Mouse (Mus musculus) embryonic facial prominence, embryonic 12.5 days (tissue): ENCODE results near the gene Mrps21. TPM values are rescaled to one million over a fixed set of nuclear protein-coding genes. Genes with fewer than 3 reads are reported as not detected.

Experiments
- ATAC-seq: fragments of 200-750 bp; cut with Nextera tagmentation; 2 replicates; pipeline ENCODE4 v1.8.0; 2017; ENCODE audit not compliant: insufficient number of reproducible peaks, insufficient read depth, low FRiP score, low TSS enrichment
- H3K27ac ChIP-seq: fragments of 300-500 bp; sonication (generic); 2 replicates; pipeline ENCODE4 v1.5.1; 2016; ENCODE audit warnings: mild to moderate bottlenecking
- H3K27me3 ChIP-seq: fragments of 300-500 bp; sonication (generic); 2 replicates; pipeline ENCODE4 v1.6.1; 2016; ENCODE audit warnings: mild to moderate bottlenecking, moderate library complexity
- H3K36me3 ChIP-seq: fragments of 300-500 bp; sonication (generic); 2 replicates; pipeline ENCODE4 v1.6.1; 2016; ENCODE audit warnings: mild to moderate bottlenecking
- H3K4me1 ChIP-seq: fragments of 300-500 bp; sonication (generic); 2 replicates; pipeline ENCODE4 v1.6.1; 2016
- H3K4me2 ChIP-seq: fragments of 300-500 bp; sonication (generic); replicated peaks from 2 replicates; pipeline ENCODE4 v1.6.1; 2016; ENCODE audit warnings: mild to moderate bottlenecking, moderate library complexity
- H3K4me3 ChIP-seq: fragments of 300-500 bp; sonication (generic); 2 replicates; pipeline ENCODE4 v1.5.1; 2016; ENCODE audit warnings: mild to moderate bottlenecking
- H3K9ac ChIP-seq: fragments of 300-500 bp; sonication (generic); 2 replicates; pipeline ENCODE4 v1.6.1; 2016; ENCODE audit warnings: mild to moderate bottlenecking, moderate library complexity
- H3K9me3 ChIP-seq: fragments of 300-500 bp; sonication (generic); 2 replicates; pipeline ENCODE4 v1.6.1; 2016; ENCODE audit warnings: mild to moderate bottlenecking, moderate library complexity
- WGBS: fragments of 180-500 bp; shearing (Covaris S2); methylation state at CpG from one replicate; pipeline ENCODE4 v1.1.7; 2016; 5-methylcytosine and 5-hydroxymethylcytosine counted together
- polyA plus RNA-seq: library from polyadenylated mRNA; unstranded; fragments of >200 nt; fragmentation: Nextera tagmentation; extraction: Ambion mirVana; gene quantifications from 2 replicates; pipeline ENCODE4 v1.2.1, GENCODE M21; 2016

Gene Mrps21
- polyA plus RNA-seq, 1 experiment from 2014 or later = 332 TPM

DNA sequence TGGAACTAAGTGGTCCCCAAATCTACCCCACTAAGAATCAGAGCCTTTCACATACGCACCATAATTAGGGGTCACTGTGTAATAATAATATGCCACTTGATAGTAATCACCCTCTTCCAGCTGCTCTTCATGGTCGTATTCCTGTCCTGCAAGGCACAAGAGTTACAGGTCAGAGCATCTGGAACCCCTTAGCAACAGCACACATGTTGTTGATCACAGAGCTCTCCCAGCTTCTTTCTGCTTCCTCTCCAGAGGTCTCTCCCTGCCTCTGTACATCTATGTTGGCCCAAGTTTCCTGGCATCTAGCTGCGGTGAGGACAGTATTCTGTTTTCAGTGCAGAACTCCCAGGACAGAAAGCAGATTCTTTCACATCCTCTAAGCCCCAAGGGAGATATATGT is 18.3 kb upstream of the Mrps21 start:
- Histone ChIP-seq H3K9me3 (no peaks in the 10 kb centered on the region), H3K4me1 (peaks cover 16% of the 10 kb centered on the region), H3K9ac (no peak overlapping the region), H3K27me3 (no peaks in the 10 kb centered on the region), H3K4me2 (no peak overlapping the region), H3K4me3 (no peak overlapping the region), H3K27ac (no peak overlapping the region), H3K36me3 (peaks cover 6% of the 10 kb centered on the region; the same call in 1 of the 2 replicates)
- no peak for ATAC-seq
- 27% methylated on average over 3 of the region's 3 CpGs for WGBS

DNA sequence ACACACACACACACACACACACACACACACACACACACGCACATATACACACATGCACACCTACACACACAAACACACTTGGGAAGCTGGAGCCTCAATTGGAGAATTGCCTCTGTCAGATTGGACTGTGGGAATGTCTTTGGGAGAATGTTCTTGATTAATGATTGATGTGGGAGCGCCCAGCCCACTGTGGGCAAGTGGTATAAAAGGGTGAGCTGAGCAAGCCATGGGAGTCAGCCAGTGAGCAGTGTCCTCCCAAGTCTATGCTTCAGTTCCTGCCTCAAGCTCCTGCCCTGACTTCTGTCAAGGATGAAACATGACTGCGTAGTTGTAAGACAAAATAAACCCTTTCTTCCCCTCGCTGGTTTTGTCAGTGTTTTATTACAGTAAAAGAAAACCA is 16.3 kb upstream of the Mrps21 start:
- no peak overlapping the region for H3K4me3 ChIP-seq
- H3K27me3 ChIP-seq = no peaks in the 10 kb centered on the region
- WGBS = 86% methylated on average over 4 of the region's 4 CpGs
- H3K4me1 ChIP-seq = peaks cover 16% of the 10 kb centered on the region
- H3K9me3 ChIP-seq = no peaks in the 10 kb centered on the region
- no peak overlapping the region for H3K9ac ChIP-seq
- H3K4me2 ChIP-seq = no peak overlapping the region
- H3K36me3 ChIP-seq = peaks cover 6% of the 10 kb centered on the region; the same call in 1 of the 2 replicates
- no peak for ATAC-seq
- no peak overlapping the region for H3K27ac ChIP-seq

DNA sequence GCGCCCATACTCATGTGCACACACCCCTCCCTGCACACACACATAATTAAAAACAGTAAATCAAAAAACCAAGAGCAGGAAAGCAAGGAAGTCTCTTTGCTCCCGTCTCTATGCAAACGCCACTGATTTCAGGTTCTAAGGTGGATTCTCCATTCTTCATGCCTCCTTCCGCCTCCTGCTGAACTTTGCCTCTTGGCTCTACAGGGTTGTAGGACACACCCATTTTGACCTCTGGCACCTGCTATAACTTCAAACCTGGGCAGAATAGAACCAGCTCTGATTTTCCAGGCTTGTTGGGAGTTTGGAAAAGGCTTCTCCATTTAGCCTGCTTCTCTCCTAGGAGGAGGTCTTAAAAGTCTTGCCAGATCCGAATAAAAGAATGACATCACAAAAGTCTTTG is 13.1 kb upstream of the Mrps21 start:
- no peak overlapping the region for H3K4me2 ChIP-seq
- H3K36me3 ChIP-seq = peaks cover 6% of the 10 kb centered on the region; the same call in 1 of the 2 replicates
- no peak for ATAC-seq
- WGBS = 67% methylated on average over 5 of the region's 5 CpGs
- H3K27me3 ChIP-seq = no peaks in the 10 kb centered on the region
- peaks cover 13% of the 10 kb centered on the region; the same call in 1 of the 2 replicates for H3K4me1 ChIP-seq
- H3K9me3 ChIP-seq = no peaks in the 10 kb centered on the region
- H3K4me3 ChIP-seq = no peak overlapping the region
- H3K9ac ChIP-seq = no peak overlapping the region
- no peak overlapping the region for H3K27ac ChIP-seq

GRCm38 (mm10) chr3:95882816-95883425 is 11.6 kb upstream of the Mrps21 start:
- H3K9me3 ChIP-seq = no peaks in the 10 kb centered on the region
- ATAC-seq = peak; percentile 37; the same call in 1 of the 2 replicates
- 2% methylated on average over 24 of the region's 24 CpGs for WGBS
- H3K4me3 ChIP-seq = peak overlapping the region; percentile 44
- H3K27me3 ChIP-seq = no peaks in the 10 kb centered on the region
- peak overlapping the region; percentile 24 for H3K9ac ChIP-seq
- H3K27ac ChIP-seq = no peak overlapping the region
- H3K36me3 ChIP-seq = peaks cover 6% of the 10 kb centered on the region; the same call in 1 of the 2 replicates
- H3K4me1 ChIP-seq = peaks cover 13% of the 10 kb centered on the region; the same call in 1 of the 2 replicates
- peak overlapping the region; percentile 99 for H3K4me2 ChIP-seq

DNA sequence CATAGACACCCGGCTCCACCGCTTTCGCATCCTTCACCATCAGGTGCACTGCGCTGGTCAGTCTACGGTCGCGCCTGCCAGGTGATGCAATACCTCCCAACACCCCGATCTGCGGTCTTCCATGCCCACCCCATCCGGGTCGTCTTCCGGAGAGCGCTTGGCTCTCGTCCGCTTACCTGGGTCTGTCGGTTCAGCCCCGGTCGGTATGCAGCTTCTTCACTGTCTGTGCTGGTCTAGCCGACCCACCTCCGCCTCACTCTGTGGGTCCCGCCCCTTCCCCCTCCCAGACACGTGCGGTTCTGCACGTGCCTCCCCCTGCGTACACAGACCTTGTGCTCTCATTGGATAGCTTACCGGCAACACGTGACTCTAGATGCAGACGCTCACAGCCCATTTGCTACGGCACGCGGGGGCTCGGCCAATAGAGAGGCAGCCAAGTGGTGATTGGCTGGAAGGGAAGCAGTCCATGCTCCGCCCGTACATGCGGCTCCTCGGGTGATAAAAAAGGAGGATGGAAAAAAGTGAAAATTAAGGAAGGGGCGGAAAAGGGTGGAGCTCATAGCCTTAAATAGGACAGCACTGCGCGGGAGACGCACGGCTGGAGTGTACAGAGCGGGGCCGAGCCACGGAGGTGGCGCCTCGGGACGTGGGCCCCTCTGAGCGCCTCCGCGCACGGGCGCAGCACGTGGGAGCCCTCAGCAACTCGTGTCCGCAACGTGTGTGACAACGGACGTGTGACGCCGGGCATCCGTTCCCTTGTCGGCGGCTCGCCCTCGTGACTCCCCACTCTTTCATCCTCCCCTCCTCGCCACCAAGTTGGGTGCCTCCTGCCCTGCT is 10.9 kb upstream of the Mrps21 start, which contains the start of gene Ciart:
Gene Ciart (minus strand): TSS at position 273 of the 837 bp plus-strand sequence.
- Histone ChIP-seq H3K36me3 (0 out of 2 replicates have a peak, but pooled peaks cover under 1% of the 10 kb centered on the region), H3K9ac (peak within 1 kb of the TSS; percentile 30), H3K4me2 (peak within 1 kb of the TSS; percentile 99), H3K27ac (no peak within 1 kb of the TSS; the same call in 1 of the 2 replicates), H3K4me3 (peak within 1 kb of the TSS; percentile 44), H3K27me3 (no peaks in the 10 kb centered on the region), H3K4me1 (peaks cover 13% of the 10 kb centered on the region; the same call in 1 of the 2 replicates), H3K9me3 (no peaks in the 10 kb centered on the region)
- WGBS = under 1% methylated on average over 66 of the region's 66 CpGs
- ATAC-seq = peak; percentile 98

DNA sequence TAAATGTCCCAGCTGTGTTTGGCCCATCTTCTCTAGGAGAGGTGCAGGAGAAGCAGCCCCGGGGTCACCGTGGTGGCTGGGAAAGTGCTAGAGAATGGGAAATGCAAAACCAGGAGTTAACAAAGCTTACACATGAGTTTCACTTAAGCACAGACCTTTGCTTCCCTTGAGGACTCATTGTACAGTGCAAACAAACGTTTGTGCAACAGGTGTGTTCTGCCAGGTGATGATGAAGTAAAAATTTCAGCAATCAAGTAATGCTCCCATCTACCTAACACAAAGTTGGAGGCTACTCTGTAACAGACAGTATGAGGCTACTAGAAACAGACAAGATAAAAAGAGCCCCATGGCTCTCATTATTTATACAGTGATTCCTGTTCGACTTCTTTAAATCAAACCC is 7.7 kb upstream of the Mrps21 start:
- WGBS = 85% methylated on average over 4 of the region's 4 CpGs
- H3K4me2 ChIP-seq = no peak overlapping the region
- H3K27me3 ChIP-seq = no peaks in the 10 kb centered on the region

DNA sequence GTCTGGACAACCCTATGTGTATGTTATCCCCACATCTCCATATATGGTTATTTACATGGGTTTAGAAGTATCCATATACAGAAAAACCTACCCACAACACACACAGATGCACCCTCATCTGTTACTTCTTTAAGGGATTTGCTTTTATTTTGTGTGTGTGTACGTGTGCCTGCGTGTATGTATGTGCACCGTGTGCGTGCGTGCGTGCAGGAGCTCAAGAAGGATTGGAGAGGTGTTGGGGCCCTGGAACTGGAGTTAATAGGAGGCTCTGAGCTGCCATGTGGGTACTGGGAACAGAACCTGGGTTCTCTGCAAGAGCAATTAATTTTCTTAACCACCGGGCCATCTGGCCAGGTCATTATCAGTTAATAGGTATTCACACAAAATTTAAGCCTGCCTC is 729 bp upstream of the Mrps21 start:
- ATAC-seq = no peak
- peaks cover 16% of the 10 kb centered on the region for H3K4me1 ChIP-seq
- H3K27me3 ChIP-seq = no peaks in the 10 kb centered on the region
- H3K4me3 ChIP-seq = peak overlapping the region; percentile 73
- H3K4me2 ChIP-seq = peak overlapping the region; percentile 75
- H3K27ac ChIP-seq = no peak overlapping the region
- WGBS = 83% methylated on average over 7 of the region's 7 CpGs
- H3K9me3 ChIP-seq = no peaks in the 10 kb centered on the region
- H3K36me3 ChIP-seq = peaks cover 27% of the 10 kb centered on the region
- peak overlapping the region; percentile 78 for H3K9ac ChIP-seq

More for the DNA sequence above, 7.7 kb upstream of the Mrps21 start:
- H3K27ac ChIP-seq = no peak overlapping the region
- peaks cover 13% of the 10 kb centered on the region; the same call in 1 of the 2 replicates for H3K4me1 ChIP-seq
- H3K9me3 ChIP-seq = no peaks in the 10 kb centered on the region
- H3K4me3 ChIP-seq = no peak overlapping the region
- ATAC-seq = no peak
- no peak overlapping the region for H3K9ac ChIP-seq
- no peaks in the 10 kb centered on the region for H3K36me3 ChIP-seq

DNA sequence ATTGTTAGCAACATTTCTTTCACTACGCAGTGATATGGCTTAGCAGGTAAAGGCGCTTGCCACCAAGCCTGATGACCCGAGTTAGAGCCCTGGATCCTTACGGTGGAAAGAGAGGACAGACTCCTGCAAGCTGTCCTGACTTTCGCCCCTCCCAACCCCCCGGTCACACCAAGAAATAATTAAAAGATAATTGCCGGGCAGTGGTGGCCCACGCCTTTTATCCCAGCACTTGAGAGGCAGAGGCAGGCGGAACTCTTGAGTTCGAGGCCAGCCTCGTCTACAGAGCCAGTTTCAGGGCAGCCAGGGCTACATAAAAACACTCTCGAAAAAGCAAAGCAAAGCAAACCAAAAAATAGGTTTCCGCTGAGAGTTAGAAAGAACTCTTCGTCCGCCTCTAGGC is 343 bp downstream of the Mrps21 start:
- Histone ChIP-seq H3K4me2 (peak overlapping the region; percentile 75), H3K27ac (peak overlapping the region; percentile 82), H3K4me1 (peaks cover 16% of the 10 kb centered on the region), H3K9ac (peak overlapping the region; percentile 78), H3K27me3 (no peaks in the 10 kb centered on the region), H3K4me3 (peak overlapping the region; percentile 73), H3K36me3 (peaks cover 34% of the 10 kb centered on the region), H3K9me3 (no peaks in the 10 kb centered on the region)
- no peak for ATAC-seq
- 8% methylated on average over 15 of the region's 15 CpGs for WGBS

- peaks cover 46% of the 10 kb centered on the region for H3K36me3 ChIP-seq
- WGBS = 90% methylated on average over 2 of the region's 2 CpGs
These were observed 3.9 kb downstream of the Mrps21 start for GRCm38 (mm10) chr3:95867408-95867807.

GRCm38 (mm10) chr3:95866071-95866470 is 5.2 kb downstream of the Mrps21 start:
- no peak overlapping the region for H3K9ac ChIP-seq
- ATAC-seq = no peak
- no peak overlapping the region for H3K27ac ChIP-seq
- H3K36me3 ChIP-seq = peaks cover 46% of the 10 kb centered on the region
- no peaks in the 10 kb centered on the region for H3K9me3 ChIP-seq
- H3K27me3 ChIP-seq = no peaks in the 10 kb centered on the region
- H3K4me1 ChIP-seq = peaks cover 9% of the 10 kb centered on the region; the same call in 1 of the 2 replicates
- H3K4me2 ChIP-seq = no peak overlapping the region
- WGBS = 90% methylated on average over 5 of the region's 5 CpGs
- no peak overlapping the region for H3K4me3 ChIP-seq

More at GRCm38 (mm10) chr3:95867408-95867807, 3.9 kb downstream of the Mrps21 start:
- no peaks in the 10 kb centered on the region for H3K27me3 ChIP-seq
- ATAC-seq = no peak
- H3K27ac ChIP-seq = no peak overlapping the region
- H3K9me3 ChIP-seq = no peaks in the 10 kb centered on the region
- no peak overlapping the region for H3K4me2 ChIP-seq
- no peak overlapping the region for H3K4me3 ChIP-seq
- peaks cover 15% of the 10 kb centered on the region for H3K4me1 ChIP-seq
- H3K9ac ChIP-seq = no peak overlapping the region

DNA sequence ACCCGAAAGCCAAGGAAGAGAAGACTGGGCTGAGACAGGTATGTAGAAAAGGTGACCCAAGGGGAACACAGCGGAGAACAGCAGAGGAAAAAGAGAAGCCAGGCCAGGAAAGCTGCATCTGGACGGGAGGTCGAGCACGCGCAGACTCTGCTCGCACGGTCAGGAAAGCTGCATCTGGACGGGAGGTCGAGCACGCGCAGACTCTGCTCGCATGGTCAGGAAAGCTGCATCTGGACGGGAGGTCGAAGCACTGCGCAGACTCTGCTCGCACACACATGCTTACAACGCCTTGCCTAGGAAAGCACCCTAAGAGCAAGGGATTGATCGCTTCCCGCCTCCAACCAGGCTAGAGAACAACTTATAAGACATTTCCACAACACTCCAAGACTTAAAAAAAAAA is 5.7 kb downstream of the Mrps21 start:
- Histone ChIP-seq H3K4me1 (peaks cover 6% of the 10 kb centered on the region; the same call in 1 of the 2 replicates), H3K4me2 (no peak overlapping the region), H3K9me3 (no peaks in the 10 kb centered on the region), H3K9ac (no peak overlapping the region), H3K27me3 (no peaks in the 10 kb centered on the region), H3K4me3 (no peak overlapping the region), H3K27ac (no peak overlapping the region), H3K36me3 (peaks cover 46% of the 10 kb centered on the region)
- ATAC-seq = no peak
- 92% methylated on average over 20 of the region's 20 CpGs for WGBS
